Mouse (Mus musculus): ENCODE results near the gene Ddx49. TPM values are rescaled to one million over a fixed set of nuclear protein-coding genes. Genes with fewer than 3 reads are reported as not detected.

Ddx49 gene
- polyA plus RNA-seq, 1 experiment, result 95.5 TPM

- no peak for TF ChIP-seq CTCF (IDR thresholded peaks at IDR 0.05; ENCODE audit: control insufficient read depth, insufficient read depth, insufficient replicate concordance, low read depth, low read length)
- Histone ChIP-seq H3K27ac (ENCODE audit: control insufficient read depth, insufficient read depth, low read depth, low read length) (peak overlapping the region; percentile 69), H3K27me3 (ENCODE audit: control insufficient read depth, insufficient read depth, low read length) (no peaks in the 10 kb centered on the region), H3K4me1 (ENCODE audit: control insufficient read depth, insufficient read depth, low read length) (peaks cover 17% of the 10 kb centered on the region), H3K4me3 (ENCODE audit: control insufficient read depth, low read depth, low read length) (no peak overlapping the region), H3K36me3 (ENCODE audit: control insufficient read depth, insufficient read depth, low read length) (no peaks in the 10 kb centered on the region)
Measured at GRCm38 (mm10) chr8:70281001-70281400, 21.3 kb downstream of the Ddx49 start.

GRCm38 (mm10) chr8:70279266-70279665 lies 23.0 kb downstream of the Ddx49 start:
- Histone ChIP-seq H3K36me3 (ENCODE audit: control insufficient read depth, insufficient read depth, low read length) (no peaks in the 10 kb centered on the region), H3K27me3 (ENCODE audit: control insufficient read depth, insufficient read depth, low read length) (no peaks in the 10 kb centered on the region), H3K4me1 (ENCODE audit: control insufficient read depth, insufficient read depth, low read length) (peaks cover 17% of the 10 kb centered on the region), H3K27ac (ENCODE audit: control insufficient read depth, insufficient read depth, low read depth, low read length) (no peak overlapping the region), H3K4me3 (ENCODE audit: control insufficient read depth, low read depth, low read length) (no peak overlapping the region)
- TF ChIP-seq CTCF (IDR thresholded peaks at IDR 0.05; ENCODE audit: control insufficient read depth, insufficient read depth, insufficient replicate concordance, low read depth, low read length) (no peak), POLR2A (IDR thresholded peaks at IDR 0.05; ENCODE audit: control insufficient read depth, low read depth, low read length) (no peak)

GRCm38 (mm10) chr8:70278175-70278574 lies 24.1 kb downstream of the Ddx49 start:
- no peak overlapping the region for H3K4me3 ChIP-seq (ENCODE audit: control insufficient read depth, low read depth, low read length)
- TF ChIP-seq POLR2A (IDR thresholded peaks at IDR 0.05; ENCODE audit: control insufficient read depth, low read depth, low read length) (no peak), CTCF (IDR thresholded peaks at IDR 0.05; ENCODE audit: control insufficient read depth, insufficient read depth, insufficient replicate concordance, low read depth, low read length) (no peak)

GRCm38 (mm10) chr8:70276476-70276875 lies 25.8 kb downstream of the Ddx49 start:
- TF ChIP-seq POLR2A (IDR thresholded peaks at IDR 0.05; ENCODE audit: control insufficient read depth, low read depth, low read length), result no peak
- TF ChIP-seq CTCF (IDR thresholded peaks at IDR 0.05; ENCODE audit: control insufficient read depth, insufficient read depth, insufficient replicate concordance, low read depth, low read length), result no peak
- no peaks in the 10 kb centered on the region for H3K36me3 ChIP-seq (ENCODE audit: control insufficient read depth, insufficient read depth, low read length)
- H3K4me1 ChIP-seq (ENCODE audit: control insufficient read depth, insufficient read depth, low read length), result peaks cover 8% of the 10 kb centered on the region
- no peaks in the 10 kb centered on the region for H3K27me3 ChIP-seq (ENCODE audit: control insufficient read depth, insufficient read depth, low read length)
- H3K4me3 ChIP-seq (ENCODE audit: control insufficient read depth, low read depth, low read length), result no peak overlapping the region
- no peak overlapping the region for H3K27ac ChIP-seq (ENCODE audit: control insufficient read depth, insufficient read depth, low read depth, low read length)

More at GRCm38 (mm10) chr8:70278175-70278574, 24.1 kb downstream of the Ddx49 start:
- no peaks in the 10 kb centered on the region for H3K27me3 ChIP-seq (ENCODE audit: control insufficient read depth, insufficient read depth, low read length)
- peaks cover 15% of the 10 kb centered on the region for H3K4me1 ChIP-seq (ENCODE audit: control insufficient read depth, insufficient read depth, low read length)
- no peaks in the 10 kb centered on the region for H3K36me3 ChIP-seq (ENCODE audit: control insufficient read depth, insufficient read depth, low read length)
- H3K27ac ChIP-seq (ENCODE audit: control insufficient read depth, insufficient read depth, low read depth, low read length), result no peak overlapping the region

GRCm38 (mm10) chr8:70274350-70274749 lies 27.9 kb downstream of the Ddx49 start:
- Histone ChIP-seq H3K27ac (ENCODE audit: control insufficient read depth, insufficient read depth, low read depth, low read length) (no peak overlapping the region), H3K27me3 (ENCODE audit: control insufficient read depth, insufficient read depth, low read length) (no peaks in the 10 kb centered on the region), H3K4me1 (ENCODE audit: control insufficient read depth, insufficient read depth, low read length) (peaks cover 10% of the 10 kb centered on the region), H3K4me3 (ENCODE audit: control insufficient read depth, low read depth, low read length) (no peak overlapping the region), H3K36me3 (ENCODE audit: control insufficient read depth, insufficient read depth, low read length) (no peaks in the 10 kb centered on the region)
- TF ChIP-seq POLR2A (IDR thresholded peaks at IDR 0.05; ENCODE audit: control insufficient read depth, low read depth, low read length), result no peak
- TF ChIP-seq CTCF (IDR thresholded peaks at IDR 0.05; ENCODE audit: control insufficient read depth, insufficient read depth, insufficient replicate concordance, low read depth, low read length), result no peak

- TF ChIP-seq CTCF (IDR thresholded peaks at IDR 0.05; ENCODE audit: control insufficient read depth, insufficient read depth, insufficient replicate concordance, low read depth, low read length) (no peak), POLR2A (IDR thresholded peaks at IDR 0.05; ENCODE audit: control insufficient read depth, low read depth, low read length) (no peak)
- no peaks in the 10 kb centered on the region for H3K27me3 ChIP-seq (ENCODE audit: control insufficient read depth, insufficient read depth, low read length)
- H3K27ac ChIP-seq (ENCODE audit: control insufficient read depth, insufficient read depth, low read depth, low read length), result no peak overlapping the region
- H3K4me1 ChIP-seq (ENCODE audit: control insufficient read depth, insufficient read depth, low read length), result peaks cover 7% of the 10 kb centered on the region
- no peaks in the 10 kb centered on the region for H3K36me3 ChIP-seq (ENCODE audit: control insufficient read depth, insufficient read depth, low read length)
- H3K4me3 ChIP-seq (ENCODE audit: control insufficient read depth, low read depth, low read length), result peak overlapping the region; percentile 61
Measured at GRCm38 (mm10) chr8:70272949-70273348, 29.3 kb downstream of the Ddx49 start.

- peaks cover 7% of the 10 kb centered on the region for H3K4me1 ChIP-seq (ENCODE audit: control insufficient read depth, insufficient read depth, low read length)
- H3K27me3 ChIP-seq (ENCODE audit: control insufficient read depth, insufficient read depth, low read length), result no peaks in the 10 kb centered on the region
- peaks cover 2% of the 10 kb centered on the region; the same call in 1 of the 2 replicates for H3K36me3 ChIP-seq (ENCODE audit: control insufficient read depth, insufficient read depth, low read length)
- peak; percentile 22; the same call in 1 of the 2 replicates for TF ChIP-seq CTCF (IDR thresholded peaks at IDR 0.05; ENCODE audit: control insufficient read depth, insufficient read depth, insufficient replicate concordance, low read depth, low read length)
- TF ChIP-seq POLR2A (IDR thresholded peaks at IDR 0.05; ENCODE audit: control insufficient read depth, low read depth, low read length), result no peak
- H3K4me3 ChIP-seq (ENCODE audit: control insufficient read depth, low read depth, low read length), result no peak overlapping the region
- H3K27ac ChIP-seq (ENCODE audit: control insufficient read depth, insufficient read depth, low read depth, low read length), result no peak overlapping the region
Measured at GRCm38 (mm10) chr8:70268799-70269565, 33.3 kb downstream of the Ddx49 start.
